Mouse (Mus musculus): ENCODE results near the gene Pdlim1. TPM values are rescaled to one million over a fixed set of nuclear protein-coding genes. Genes with fewer than 3 reads are reported as not detected.

Gene Pdlim1
- 122 and 133 TPM in 2 replicates for polyA plus RNA-seq (2016; fragmentation: Nextera tagmentation; extraction: Ambion mirVana)

DNA sequence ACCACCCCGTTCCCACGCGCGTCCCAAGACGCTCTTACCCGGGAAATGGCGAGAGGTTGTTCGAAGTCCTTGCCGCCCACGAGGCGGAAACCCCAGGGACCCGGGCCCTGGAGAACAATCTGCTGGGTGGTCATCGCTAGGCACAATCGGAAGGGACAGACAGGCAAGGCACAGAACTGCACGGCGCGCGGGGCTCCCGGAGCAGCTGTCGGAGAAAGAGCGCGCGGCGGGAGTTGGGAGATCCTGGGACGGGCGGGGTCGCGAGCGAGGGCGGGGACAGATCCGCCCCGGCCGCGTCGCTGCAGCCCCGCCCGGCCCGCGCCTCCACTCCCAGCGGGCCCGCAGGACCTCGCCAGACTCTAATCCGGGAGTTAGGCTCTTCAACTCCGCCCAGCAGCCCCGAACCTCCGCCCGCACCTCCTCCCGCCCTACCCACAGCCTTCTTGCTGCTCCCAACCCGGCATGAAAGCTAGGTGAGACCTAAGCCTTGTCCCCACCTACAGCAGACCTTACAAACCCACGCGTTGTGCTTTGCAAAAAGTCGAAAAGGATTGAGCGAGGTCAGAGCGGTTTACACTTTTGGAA, at the start of gene Pdlim1:
Gene Pdlim1 (minus strand): TSS at position 535 of the 585 bp plus-strand sequence.
- Histone ChIP-seq H3K4me3 (peak within 1 kb of the TSS; percentile 74), H3K36me3 (replicated peaks) (no peaks in the 10 kb centered on the region), H3K4me1 (peaks cover 21% of the 10 kb centered on the region), H3K27me3 (replicated peaks; ENCODE audit: low read depth, poor library complexity, severe bottlenecking) (peaks cover 41% of the 10 kb centered on the region), H3K9me3 (0 out of 2 replicates have a peak, but pooled peaks cover 2% of the 10 kb centered on the region), H3K27ac (replicated peaks) (peak within 1 kb of the TSS; percentile 81)
- 1% methylated on average over 54 of the region's 54 CpGs for WGBS
- DNase-seq (ENCODE audit: low spot score), result peak; percentile 84

DNA sequence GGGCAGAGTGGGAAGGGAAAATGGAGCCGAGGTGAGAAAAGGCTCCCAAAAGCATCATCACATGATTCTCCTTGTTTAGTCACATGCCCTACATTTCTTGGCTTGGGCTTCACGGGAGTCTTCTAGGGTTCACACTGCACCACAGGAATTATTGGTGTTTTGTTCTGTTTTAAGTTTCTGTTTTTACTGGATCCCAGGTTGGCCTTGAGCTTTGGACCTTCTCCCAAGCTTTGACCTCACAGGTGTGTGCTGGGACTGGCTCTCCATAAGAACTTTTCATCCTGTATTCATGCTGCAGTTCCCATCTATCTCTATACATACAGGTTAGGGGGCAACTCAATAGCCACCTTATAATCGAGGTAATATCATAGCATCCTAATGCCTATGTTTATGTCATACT, 47.6 kb upstream of the Pdlim1 start:
- Histone ChIP-seq H3K9me3 (no peaks in the 10 kb centered on the region), H3K27me3 (replicated peaks; ENCODE audit: low read depth, poor library complexity, severe bottlenecking) (no peaks in the 10 kb centered on the region), H3K4me3 (no peak overlapping the region), H3K27ac (replicated peaks) (no peak overlapping the region), H3K4me1 (peaks cover 26% of the 10 kb centered on the region), H3K36me3 (replicated peaks) (0 out of 2 replicates have a peak, but pooled peaks cover 3% of the 10 kb centered on the region)
- 82% methylated on average over 3 of the region's 3 CpGs for WGBS
- DNase-seq (ENCODE audit: low spot score), result no peak

DNA sequence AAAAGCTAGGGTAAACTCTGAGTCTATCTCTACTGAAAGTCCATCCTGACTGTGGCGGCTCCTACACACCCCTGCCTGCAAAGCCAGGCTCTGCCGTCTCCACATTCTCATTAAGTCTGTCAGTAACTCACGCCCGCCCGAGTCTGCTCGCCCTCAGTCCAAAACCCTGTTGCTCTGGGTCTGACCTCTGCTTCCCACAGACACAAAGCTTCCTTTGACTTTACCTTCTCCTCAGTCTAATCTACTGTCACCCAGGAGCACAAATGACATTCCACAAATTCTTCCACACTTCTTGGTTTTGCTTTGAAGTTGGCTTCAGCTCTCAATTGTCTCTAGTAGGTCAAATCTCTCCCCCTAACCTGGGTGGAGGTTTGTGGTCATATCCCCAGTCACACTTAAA, 46.9 kb upstream of the Pdlim1 start:
- peak; percentile 37 for DNase-seq (ENCODE audit: low spot score)
- WGBS, result 8% methylated on average over 6 of the region's 6 CpGs
- Histone ChIP-seq H3K4me3 (no peak overlapping the region), H3K36me3 (replicated peaks) (0 out of 2 replicates have a peak, but pooled peaks cover 3% of the 10 kb centered on the region), H3K27ac (replicated peaks) (no peak overlapping the region), H3K27me3 (replicated peaks; ENCODE audit: low read depth, poor library complexity, severe bottlenecking) (no peaks in the 10 kb centered on the region), H3K9me3 (no peaks in the 10 kb centered on the region), H3K4me1 (peaks cover 21% of the 10 kb centered on the region)

DNA sequence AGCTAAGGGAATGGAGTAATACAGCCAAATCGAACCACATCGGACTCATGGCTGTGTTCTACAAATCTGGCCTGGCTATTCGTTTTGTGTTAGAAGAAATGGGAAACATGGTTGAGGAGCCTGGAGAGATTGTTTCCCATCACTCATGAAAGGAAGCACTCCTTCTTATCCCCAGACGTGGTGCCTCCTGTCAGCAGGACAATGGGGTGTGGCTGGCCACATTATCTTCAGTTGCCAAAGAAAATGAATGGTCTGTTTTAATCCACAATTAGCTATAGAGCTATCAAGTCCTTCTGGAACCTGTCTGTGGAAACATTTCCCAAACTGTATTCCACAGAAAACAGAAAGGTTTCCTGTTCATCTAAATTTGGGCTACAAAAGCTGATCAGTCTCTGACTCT, 45.4 kb upstream of the Pdlim1 start:
- 74% methylated on average over 4 of the region's 4 CpGs for whole genome bisulfite sequencing
- no peak for DNase-seq (ENCODE audit: low spot score)

DNA sequence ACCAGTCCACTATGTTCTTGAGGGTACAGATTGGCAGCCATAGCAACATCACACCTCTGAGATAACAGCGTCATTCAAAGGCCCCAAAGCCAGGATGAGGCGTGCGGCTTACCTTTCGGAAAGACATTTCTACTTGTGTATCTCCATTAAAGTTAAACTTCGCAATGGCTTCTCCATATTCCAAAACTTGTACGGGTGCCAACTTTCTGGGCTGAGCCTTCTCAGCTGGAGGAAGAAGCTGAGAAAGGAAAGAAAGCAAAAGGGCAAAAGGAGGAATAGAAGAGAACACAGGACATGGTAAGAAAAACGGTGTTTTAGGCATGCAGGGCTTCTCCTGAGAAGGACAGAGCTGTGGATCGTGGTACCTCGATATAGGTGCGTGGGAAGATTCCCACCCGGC, 42.6 kb upstream of the Pdlim1 start:
- 94% methylated on average over 11 of the region's 11 CpGs for WGBS
- DNase-seq (ENCODE audit: low spot score), result no peak
- H3K27me3 ChIP-seq (replicated peaks; ENCODE audit: low read depth, poor library complexity, severe bottlenecking), result no peaks in the 10 kb centered on the region
- no peak overlapping the region for H3K27ac ChIP-seq (replicated peaks)
- H3K4me3 ChIP-seq, result no peak overlapping the region
- no peaks in the 10 kb centered on the region for H3K9me3 ChIP-seq
- H3K4me1 ChIP-seq, result peaks cover 15% of the 10 kb centered on the region
- H3K36me3 ChIP-seq (replicated peaks), result peaks cover 12% of the 10 kb centered on the region; the same call in 1 of the 2 replicates

More for the DNA sequence above, 45.4 kb upstream of the Pdlim1 start:
- H3K9me3 ChIP-seq, result no peaks in the 10 kb centered on the region
- H3K27ac ChIP-seq (replicated peaks), result no peak overlapping the region
- no peaks in the 10 kb centered on the region for H3K27me3 ChIP-seq (replicated peaks; ENCODE audit: low read depth, poor library complexity, severe bottlenecking)
- peaks cover 15% of the 10 kb centered on the region for H3K4me1 ChIP-seq
- no peak overlapping the region for H3K4me3 ChIP-seq
- 0 out of 2 replicates have a peak, but pooled peaks cover 3% of the 10 kb centered on the region for H3K36me3 ChIP-seq (replicated peaks)

DNA sequence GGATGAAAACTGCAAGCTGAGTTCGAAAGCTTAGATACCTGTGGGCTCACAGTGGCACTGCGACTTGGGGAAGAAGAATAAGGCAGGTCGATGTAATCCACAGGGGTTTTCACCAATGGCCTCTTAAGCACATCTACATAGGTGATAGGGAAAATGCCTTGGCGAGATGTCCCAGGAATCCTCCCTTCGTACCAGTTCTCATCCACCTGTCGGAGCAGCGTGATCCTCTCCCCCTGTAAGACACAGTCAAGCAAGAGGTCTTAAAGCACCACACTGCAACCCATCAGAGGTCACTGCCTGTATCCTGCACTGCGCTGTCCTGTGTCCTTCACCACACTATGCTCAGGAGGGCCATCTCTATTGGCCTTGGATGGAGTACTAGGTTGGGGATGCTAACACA, 40.0 kb upstream of the Pdlim1 start:
- WGBS, result 95% methylated on average over 8 of the region's 8 CpGs
- H3K9me3 ChIP-seq, result no peaks in the 10 kb centered on the region
- H3K4me3 ChIP-seq, result no peak overlapping the region
- no peaks in the 10 kb centered on the region for H3K27me3 ChIP-seq (replicated peaks; ENCODE audit: low read depth, poor library complexity, severe bottlenecking)
- no peak for DNase-seq (ENCODE audit: low spot score)
- H3K27ac ChIP-seq (replicated peaks), result no peak overlapping the region
- H3K4me1 ChIP-seq, result peaks cover 12% of the 10 kb centered on the region
- H3K36me3 ChIP-seq (replicated peaks), result peaks cover 12% of the 10 kb centered on the region; the same call in 1 of the 2 replicates

DNA sequence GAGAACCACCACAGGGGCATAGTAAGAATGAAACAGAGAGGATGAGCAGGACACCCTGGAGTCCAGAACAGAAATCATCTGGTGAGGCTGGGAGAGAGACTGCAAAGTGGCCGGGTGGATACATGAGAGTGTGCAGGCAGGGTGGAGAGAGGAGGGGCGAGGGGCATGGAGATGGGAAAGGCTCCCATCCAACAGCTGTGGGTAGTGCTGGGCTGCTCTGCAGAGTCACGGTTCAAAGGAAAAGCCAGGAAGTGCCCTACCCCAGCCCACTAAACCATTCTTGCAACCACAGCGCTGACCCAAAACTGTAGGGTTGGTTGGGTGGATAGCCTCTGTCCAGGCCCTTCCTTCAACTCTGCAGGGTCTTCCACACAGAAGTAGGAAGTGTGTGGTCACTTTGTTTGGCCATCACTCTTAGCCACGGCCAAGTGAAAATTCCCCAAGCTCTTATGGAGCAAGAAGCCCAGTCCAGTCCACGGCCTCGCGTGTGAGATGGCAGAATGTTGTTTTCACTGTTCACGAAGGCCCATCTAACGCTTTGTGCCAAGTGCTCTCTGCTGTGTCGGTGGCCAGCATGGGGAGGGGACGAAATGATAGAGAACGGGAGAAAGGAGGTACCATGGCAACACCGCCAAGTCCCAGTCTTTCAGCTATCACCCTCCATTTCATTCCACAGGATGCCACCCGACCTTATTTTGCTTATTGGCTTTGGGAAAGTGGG, 38.9 kb upstream of the Pdlim1 start:
- Histone ChIP-seq H3K27me3 (replicated peaks; ENCODE audit: low read depth, poor library complexity, severe bottlenecking) (no peaks in the 10 kb centered on the region), H3K4me1 (peaks cover 15% of the 10 kb centered on the region), H3K4me3 (no peak overlapping the region), H3K9me3 (no peaks in the 10 kb centered on the region), H3K36me3 (replicated peaks) (peaks cover 12% of the 10 kb centered on the region; the same call in 1 of the 2 replicates), H3K27ac (replicated peaks) (no peak overlapping the region)
- no peak for DNase-seq (ENCODE audit: low spot score)
- WGBS, result 88% methylated on average over 15 of the region's 15 CpGs

DNA sequence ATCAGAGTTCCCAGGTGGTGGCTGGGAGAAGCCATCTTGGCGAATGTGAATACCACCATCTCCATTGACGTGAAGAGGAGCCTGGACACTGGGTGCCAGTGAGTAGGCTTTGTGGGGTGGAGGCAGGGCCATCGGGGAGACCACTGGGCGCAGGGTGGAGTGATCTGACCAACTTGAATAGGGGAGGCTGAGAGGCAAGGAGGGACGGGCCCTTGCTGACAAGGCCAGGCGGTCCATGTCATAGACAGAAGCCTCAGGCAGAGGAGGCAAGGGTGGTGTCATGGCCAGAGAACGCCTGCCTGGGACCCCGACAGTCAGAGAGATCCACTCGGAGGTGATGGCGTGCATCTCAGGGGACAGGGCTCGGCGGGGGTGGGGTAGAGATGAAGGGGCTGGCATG, 38.3 kb upstream of the Pdlim1 start:
- Histone ChIP-seq H3K36me3 (replicated peaks) (peaks cover 12% of the 10 kb centered on the region; the same call in 1 of the 2 replicates), H3K4me1 (peaks cover 19% of the 10 kb centered on the region), H3K27ac (replicated peaks) (no peak overlapping the region; the same call in 1 of the 2 replicates), H3K4me3 (no peak overlapping the region), H3K9me3 (no peaks in the 10 kb centered on the region), H3K27me3 (replicated peaks; ENCODE audit: low read depth, poor library complexity, severe bottlenecking) (no peaks in the 10 kb centered on the region)
- DNase-seq (ENCODE audit: low spot score), result no peak
- WGBS, result 90% methylated on average over 12 of the region's 12 CpGs

DNA sequence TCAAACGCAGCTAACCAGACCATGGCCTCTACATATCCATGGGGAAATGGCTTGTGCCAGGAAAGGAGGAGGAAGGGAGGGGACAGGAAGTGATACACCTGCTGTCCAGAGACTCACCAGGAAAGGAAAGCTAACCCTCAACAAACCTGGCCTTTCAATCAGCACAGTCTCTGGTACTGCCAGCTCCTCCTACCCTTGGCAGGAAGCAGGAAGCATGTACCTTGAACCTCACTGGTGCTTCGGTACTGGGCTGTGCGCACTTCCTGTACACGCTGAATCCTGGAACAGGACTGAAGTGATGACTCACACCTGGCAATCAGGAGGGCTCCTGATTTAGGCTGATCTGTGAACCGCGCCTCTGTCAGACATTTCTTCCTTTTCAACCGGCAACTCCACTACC, 35.9 kb upstream of the Pdlim1 start:
- no peak for DNase-seq (ENCODE audit: low spot score)
- no peak overlapping the region for H3K27ac ChIP-seq (replicated peaks)
- no peaks in the 10 kb centered on the region for H3K9me3 ChIP-seq
- 84% methylated on average over 7 of the region's 7 CpGs for WGBS
- H3K4me3 ChIP-seq, result no peak overlapping the region
- H3K4me1 ChIP-seq, result peaks cover 36% of the 10 kb centered on the region
- H3K36me3 ChIP-seq (replicated peaks), result peaks cover 12% of the 10 kb centered on the region; the same call in 1 of the 2 replicates
- no peaks in the 10 kb centered on the region for H3K27me3 ChIP-seq (replicated peaks; ENCODE audit: low read depth, poor library complexity, severe bottlenecking)

DNA sequence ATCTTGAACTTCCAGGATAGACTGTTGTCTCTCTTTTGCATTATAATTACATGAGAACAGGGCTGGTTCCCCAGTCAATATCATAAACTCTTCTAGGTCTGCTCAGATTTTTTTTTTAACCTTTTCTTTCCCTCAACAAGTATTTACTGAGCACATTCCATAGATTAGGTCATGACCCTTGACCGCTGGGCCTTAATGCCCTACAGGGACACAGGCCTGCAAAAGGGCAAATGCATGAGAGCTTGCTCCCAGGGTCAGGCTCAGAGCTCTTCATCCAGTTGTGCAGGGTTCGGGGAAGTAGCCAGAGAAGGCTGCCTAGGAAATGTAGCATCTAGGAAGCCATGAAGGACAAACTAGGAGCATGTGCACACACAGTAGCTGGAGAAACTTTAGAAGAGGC, 35.0 kb upstream of the Pdlim1 start:
- WGBS, result 31% methylated on average over 2 of the region's 2 CpGs
- Histone ChIP-seq H3K27me3 (replicated peaks; ENCODE audit: low read depth, poor library complexity, severe bottlenecking) (no peaks in the 10 kb centered on the region), H3K27ac (replicated peaks) (no peak overlapping the region), H3K36me3 (replicated peaks) (peaks cover 12% of the 10 kb centered on the region; the same call in 1 of the 2 replicates), H3K4me3 (no peak overlapping the region), H3K4me1 (peaks cover 36% of the 10 kb centered on the region), H3K9me3 (no peaks in the 10 kb centered on the region)
- no peak for DNase-seq (ENCODE audit: low spot score)

DNA sequence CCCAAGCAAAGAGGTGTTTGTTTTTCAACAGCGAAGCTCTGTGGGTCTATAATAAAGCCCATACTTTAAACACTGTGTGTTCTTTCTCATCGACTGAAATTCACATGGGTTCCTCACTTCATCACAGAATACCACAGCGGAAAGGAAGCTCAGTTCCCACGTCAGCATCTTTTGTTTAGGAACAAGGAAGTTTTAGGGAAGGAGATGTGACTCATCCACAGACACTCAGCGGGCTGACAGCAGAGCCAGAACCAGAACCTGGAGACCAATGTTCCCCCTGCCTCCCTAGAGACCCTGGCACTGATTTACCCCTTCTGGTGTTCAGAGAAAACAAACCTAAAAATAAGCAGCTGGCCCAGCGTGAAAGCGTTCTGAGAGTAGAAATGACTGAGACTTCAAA, 33.8 kb upstream of the Pdlim1 start:
- H3K27me3 ChIP-seq (replicated peaks; ENCODE audit: low read depth, poor library complexity, severe bottlenecking), result no peaks in the 10 kb centered on the region
- peaks cover 10% of the 10 kb centered on the region; the same call in 1 of the 2 replicates for H3K36me3 ChIP-seq (replicated peaks)
- DNase-seq (ENCODE audit: low spot score), result no peak
- no peak overlapping the region for H3K4me3 ChIP-seq
- WGBS, result 80% methylated on average over 7 of the region's 7 CpGs
- H3K9me3 ChIP-seq, result no peaks in the 10 kb centered on the region
- no peak overlapping the region for H3K27ac ChIP-seq (replicated peaks)
- H3K4me1 ChIP-seq, result peaks cover 36% of the 10 kb centered on the region

DNA sequence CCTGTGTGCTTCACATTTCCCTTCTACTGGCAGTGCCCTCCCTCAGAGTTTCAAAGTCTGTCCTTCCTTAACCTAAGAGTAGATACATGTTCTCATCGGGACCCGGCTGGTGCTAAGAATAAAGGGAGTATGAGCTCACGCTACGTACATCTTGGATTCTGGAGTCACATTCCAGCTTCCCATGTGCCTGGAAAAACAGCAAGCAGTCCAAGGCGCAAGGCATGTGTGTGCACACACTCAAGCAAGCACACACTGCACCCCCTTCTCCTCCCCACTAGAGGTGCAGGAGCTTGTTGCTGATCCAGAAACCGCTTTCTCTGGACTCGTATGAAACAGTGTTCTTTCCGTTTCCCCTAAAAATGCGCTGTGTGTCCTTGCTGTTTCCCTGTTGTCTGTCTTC, 31.3 kb upstream of the Pdlim1 start:
- Histone ChIP-seq H3K4me3 (no peak overlapping the region), H3K27ac (replicated peaks) (no peak overlapping the region), H3K36me3 (replicated peaks) (no peaks in the 10 kb centered on the region), H3K27me3 (replicated peaks; ENCODE audit: low read depth, poor library complexity, severe bottlenecking) (no peaks in the 10 kb centered on the region), H3K4me1 (peaks cover 41% of the 10 kb centered on the region), H3K9me3 (no peaks in the 10 kb centered on the region)
- 77% methylated on average over 9 of the region's 9 CpGs for WGBS
- no peak for DNase-seq (ENCODE audit: low spot score)

DNA sequence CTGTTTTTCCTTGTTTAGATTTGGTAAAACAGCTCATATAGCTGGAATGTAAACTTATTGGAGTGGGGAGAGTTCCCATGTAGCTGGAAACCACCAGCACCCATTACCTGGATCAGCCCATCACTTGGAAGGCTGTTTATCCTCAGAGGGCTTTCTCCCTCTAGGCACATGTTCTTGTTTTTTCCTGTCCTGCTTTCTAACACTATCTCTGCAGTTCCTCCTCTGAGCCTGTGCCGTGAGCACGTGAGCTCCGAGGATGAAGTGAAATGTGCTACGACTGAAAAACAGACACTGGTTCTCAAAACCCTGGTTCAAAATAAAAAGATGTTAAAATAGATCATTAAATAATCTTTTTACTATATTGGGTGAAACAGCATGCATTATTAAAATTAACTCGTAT, 30.8 kb upstream of the Pdlim1 start:
- DNase-seq (ENCODE audit: low spot score), result no peak
- Histone ChIP-seq H3K36me3 (replicated peaks) (no peaks in the 10 kb centered on the region), H3K9me3 (no peaks in the 10 kb centered on the region), H3K27me3 (replicated peaks; ENCODE audit: low read depth, poor library complexity, severe bottlenecking) (no peaks in the 10 kb centered on the region), H3K27ac (replicated peaks) (no peak overlapping the region), H3K4me1 (peaks cover 42% of the 10 kb centered on the region), H3K4me3 (no peak overlapping the region)
- WGBS, result 83% methylated on average over 5 of the region's 5 CpGs
